Mouse (Mus musculus): ENCODE results near the gene Gigyf1.

DNA sequence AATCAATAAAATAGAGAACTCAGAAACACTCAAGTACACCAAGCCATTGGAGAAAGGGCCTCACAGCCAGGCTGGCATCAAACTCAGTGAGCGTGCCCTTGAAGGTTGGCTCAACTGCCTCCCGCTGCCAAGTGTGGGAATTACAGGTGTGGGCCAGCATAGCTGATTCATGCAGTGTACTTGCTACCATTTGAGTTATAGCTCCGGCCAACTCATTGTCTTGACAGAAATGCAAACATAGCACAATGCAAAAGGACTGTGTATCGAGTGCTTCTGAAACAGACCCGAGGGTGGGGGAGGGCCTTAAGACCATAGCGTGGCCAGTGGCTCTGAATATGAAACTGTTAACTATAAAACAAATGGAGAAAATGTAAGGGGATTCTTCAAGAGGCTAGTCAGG, 14.3 kb upstream of the Gigyf1 start:
- TF ChIP-seq CTCF (IDR thresholded peaks at IDR 0.05; ENCODE audit: low read depth, low read length) (no peak), POLR2A (IDR thresholded peaks at IDR 0.05; ENCODE audit: borderline replicate concordance, low read depth, low read length) (no peak)

All from bone marrow macrophage, adult 2 months (primary cell).